Mouse (Mus musculus): Measurements from ENCODE around the gene Pde4dip.

Pde4dip gene

DNA sequence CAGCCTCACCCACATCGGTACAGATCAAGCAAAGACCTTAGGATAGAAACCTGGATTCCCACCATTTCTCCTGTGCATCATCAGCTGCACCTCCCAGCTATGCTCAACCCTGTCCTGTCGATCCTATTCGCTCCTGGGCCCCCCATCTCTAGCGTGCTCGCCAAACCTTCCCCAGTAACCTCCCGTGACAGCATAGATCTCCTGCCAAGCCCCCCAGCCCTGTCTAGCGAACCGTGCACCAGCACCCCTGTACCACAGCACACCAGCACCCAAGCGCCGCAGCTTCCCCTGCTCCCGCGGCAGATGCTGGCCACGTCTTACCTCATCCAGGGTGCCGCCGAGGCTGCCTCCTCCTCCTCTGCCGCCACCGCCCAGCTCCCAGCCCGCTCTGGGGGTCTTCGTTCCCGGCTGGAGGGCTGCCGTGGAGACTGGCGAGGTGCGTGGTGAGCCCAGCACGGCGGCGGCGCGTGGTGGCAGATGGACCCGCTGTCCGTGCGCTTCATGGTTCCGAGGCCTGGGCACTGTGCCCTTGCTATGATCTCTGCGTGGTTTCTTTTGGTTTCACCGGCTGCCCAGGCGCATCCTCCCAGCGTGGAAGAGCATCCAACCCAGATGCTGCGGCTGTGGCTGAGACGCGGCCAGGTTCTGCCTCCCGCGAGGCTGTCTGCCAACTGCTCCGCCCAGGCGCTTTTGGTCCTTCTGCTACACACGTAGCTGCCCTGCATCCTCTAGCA lies at the start of gene Pde4dip:
Gene Pde4dip, minus strand, starts transcription at position 540 of the 734 bp plus-strand sequence.
- no peak for DNase-seq (ENCODE audit: low read depth)

- DNase-seq (ENCODE audit: low read depth), result no peak
Measured at GRCm38 (mm10) chr3:97937945-97938266, 49.4 kb upstream of the Pde4dip start.

DNA sequence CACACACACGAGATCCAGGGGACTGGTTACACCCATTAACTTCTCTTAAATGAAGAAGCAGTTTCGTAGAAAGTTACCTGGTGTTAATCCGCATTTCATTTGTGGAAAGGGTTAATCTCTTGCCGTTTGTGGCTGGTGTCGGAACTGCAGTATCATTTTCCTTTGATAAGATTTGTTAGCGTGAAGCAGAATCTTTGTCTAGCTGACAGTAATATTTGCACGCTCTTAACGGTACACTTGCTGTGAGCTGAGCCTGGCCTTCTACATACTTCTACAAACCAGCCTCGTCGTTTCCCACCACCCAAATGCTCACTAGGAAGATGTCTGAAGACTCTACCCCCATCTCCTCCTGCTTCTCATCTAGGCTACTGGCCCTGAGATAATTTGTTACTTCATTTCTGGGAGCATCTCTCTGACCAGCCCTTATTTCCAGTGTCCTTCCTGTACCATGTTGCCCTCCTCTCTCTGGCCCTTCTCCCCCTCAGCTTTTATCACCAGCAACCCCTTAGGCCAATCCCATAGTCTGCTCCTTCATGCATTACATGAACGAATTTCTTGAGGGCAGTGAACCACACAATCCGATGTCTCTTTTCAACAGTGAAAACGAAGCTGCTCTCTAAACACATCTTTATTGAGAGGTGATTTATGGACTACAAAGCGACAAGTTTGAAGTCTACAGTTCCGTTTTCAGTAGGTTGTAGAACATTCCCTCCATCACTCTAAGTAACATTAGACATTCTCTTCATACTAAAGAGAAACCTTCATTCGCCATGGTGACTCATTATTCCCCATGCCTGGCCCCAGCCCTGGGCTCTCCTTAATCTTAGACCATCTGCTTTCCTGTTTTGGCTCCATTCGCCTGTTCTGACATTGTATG lies 48.8 kb upstream of the Pde4dip start:
- DNase-seq (ENCODE audit: low read depth), result peak; percentile 22

DNA sequence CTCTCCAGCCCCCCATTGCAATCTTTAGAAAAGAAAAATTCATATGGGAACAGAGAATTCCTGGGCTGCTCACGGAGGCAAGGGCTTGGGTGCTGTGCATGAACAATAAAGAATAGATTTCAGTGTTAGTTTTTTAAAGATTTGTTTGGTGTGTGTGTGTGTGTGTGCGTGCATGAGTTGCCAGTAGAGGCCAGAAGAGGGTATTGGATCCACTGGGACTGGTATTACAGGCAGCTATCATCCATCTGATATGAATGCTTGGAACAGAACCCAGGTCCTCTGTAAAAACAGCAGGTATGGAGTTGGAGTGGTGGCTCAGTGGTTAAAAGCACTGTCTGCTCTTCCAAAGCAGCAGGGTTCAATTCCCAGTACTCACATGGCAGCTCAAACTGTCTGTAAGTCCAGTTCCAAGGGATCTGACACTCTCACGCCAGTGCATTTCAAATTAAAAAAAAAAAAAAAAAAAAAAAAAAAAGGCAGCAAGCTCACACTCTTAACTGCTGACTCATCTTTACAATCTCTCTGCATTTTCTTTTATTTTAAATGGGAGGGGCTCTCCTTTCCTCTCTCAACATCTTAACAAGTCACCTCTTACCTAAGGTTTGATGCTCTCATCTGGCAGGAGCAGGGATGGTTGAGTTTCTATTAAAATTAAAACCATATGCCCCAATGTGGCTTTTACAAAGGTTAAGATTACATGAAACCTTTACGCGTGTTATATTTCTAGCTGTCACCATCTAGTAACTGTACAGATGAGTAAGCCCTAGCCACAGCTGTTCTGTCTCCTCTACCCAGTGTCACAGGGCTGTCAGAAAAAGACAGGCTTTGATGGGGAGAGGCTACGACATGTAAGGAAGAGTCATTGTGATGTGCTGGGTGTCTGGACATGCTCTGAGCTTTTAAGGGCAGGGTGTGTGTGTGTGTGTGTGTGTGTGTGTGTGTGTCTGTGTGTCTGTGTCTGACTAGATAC lies 46.1 kb upstream of the Pde4dip start:
- DNase-seq (ENCODE audit: low read depth), result peak; percentile 30

- peak; percentile 34 for DNase-seq (ENCODE audit: low read depth)
Measured at GRCm38 (mm10) chr3:97933811-97934210, 45.3 kb upstream of the Pde4dip start.

- no peak for DNase-seq (ENCODE audit: low read depth)
Measured at GRCm38 (mm10) chr3:97933251-97933650, 44.7 kb upstream of the Pde4dip start.

DNA sequence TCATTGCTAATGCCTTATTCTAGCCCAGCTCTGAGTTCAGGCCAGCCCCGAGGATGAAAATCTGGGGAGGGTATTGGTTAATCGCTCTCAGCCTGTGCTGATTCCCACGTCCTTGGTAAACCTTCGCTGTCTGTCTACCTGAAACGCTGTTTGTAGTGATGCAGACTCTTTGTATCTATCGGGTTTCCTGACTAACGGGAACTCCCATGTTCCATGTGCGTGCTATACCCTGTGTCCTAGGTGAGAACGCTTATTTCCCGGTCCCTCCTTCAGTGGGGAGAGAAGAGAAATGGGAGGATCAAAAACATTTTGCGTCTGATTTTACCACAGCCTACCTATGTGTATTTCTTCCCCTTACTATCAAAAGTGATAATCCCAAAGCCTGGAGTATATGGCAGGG lies 44.3 kb upstream of the Pde4dip start:
- DNase-seq (ENCODE audit: low read depth), result no peak

GRCm38 (mm10) chr3:97932131-97932530 lies 43.6 kb upstream of the Pde4dip start:
- peak; percentile 76 for DNase-seq (ENCODE audit: low read depth)

GRCm38 (mm10) chr3:97931310-97931885 lies 42.9 kb upstream of the Pde4dip start:
- peak; percentile 56 for DNase-seq (ENCODE audit: low read depth)

- DNase-seq (ENCODE audit: low read depth), result no peak
Measured at GRCm38 (mm10) chr3:97930787-97931158, 42.3 kb upstream of the Pde4dip start.

- peak; percentile 49 for DNase-seq (ENCODE audit: low read depth)
Measured at GRCm38 (mm10) chr3:97930141-97930786, 41.8 kb upstream of the Pde4dip start.

- DNase-seq (ENCODE audit: low read depth), result peak; percentile 91
Measured at GRCm38 (mm10) chr3:97928968-97929858, 40.7 kb upstream of the Pde4dip start.

GRCm38 (mm10) chr3:97927322-97927721 lies 38.8 kb upstream of the Pde4dip start:
- DNase-seq (ENCODE audit: low read depth), result no peak

GRCm38 (mm10) chr3:97925246-97925645 lies 36.7 kb upstream of the Pde4dip start:
- no peak for DNase-seq (ENCODE audit: low read depth)

DNA sequence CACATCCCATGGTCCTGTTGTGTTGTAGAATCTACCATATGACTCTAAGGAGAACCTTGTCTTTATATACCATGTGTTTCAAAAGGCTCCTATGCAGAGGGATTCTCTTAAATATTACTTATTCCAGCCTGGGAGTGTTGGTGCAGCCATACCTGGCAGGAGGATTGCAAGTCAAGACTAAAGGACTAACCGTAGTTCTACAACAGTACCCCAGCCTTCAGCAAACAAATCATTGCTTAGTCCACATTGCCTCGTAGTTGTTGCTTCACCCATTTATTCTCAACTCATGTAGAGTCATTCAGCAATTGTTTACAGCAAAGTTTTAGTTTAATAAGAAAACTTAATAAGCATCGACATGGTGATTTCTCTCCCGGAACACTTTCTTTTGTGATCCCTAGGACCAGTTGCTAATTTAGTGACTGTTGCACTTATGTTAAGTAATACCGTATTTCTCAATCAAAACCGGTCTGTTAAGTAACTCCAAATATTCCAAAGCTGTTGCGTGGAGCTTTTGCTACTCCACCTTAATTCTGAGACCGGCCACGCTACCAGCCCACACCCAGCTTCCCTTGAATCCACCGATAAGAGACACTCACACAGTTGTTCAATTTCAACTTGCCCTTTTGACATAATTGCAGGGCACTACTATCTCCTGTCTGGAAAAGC lies 30.5 kb upstream of the Pde4dip start:
- no peak for DNase-seq (ENCODE audit: low read depth)

DNA sequence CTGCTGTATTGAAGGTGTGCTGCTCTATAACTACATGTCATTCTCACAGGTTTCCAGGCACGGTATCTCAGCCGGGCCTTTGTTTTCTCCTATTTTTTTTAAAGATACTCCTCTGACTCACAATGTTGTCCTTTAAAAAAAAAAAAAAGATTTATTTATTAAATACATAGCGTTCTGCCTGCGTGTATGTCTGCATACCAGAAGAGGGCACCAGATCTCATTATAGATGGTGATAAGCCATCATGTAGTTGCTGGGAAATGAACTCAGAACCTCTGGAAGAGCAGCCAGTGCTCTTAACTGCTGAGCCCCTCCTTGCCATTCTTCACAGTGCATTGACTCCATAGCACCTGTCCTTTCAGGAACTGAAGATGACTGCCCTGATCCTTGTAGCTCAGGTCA lies 26.6 kb upstream of the Pde4dip start:
- peak; percentile 29 for DNase-seq (ENCODE audit: low read depth)

DNA sequence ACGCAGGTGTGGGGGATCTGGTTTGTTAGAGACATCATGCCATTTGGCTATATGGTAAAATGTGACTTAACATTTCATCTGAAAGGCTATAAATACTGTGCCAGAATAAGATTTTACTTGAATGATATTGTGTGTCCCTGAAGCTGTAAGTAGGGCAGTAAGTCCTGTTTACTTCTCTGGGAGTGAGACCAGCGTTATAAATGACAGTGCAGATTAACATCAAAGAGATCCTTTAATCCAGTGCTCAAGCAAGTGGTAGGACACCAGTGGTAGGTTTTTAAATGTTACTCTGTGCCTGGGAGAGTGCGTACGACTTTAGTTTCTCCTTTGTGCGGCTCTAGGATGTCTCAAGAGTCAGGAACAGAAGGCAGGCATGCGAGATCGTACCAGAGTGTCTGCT lies 22.6 kb upstream of the Pde4dip start:
- no peak for DNase-seq (ENCODE audit: low read depth)

DNA sequence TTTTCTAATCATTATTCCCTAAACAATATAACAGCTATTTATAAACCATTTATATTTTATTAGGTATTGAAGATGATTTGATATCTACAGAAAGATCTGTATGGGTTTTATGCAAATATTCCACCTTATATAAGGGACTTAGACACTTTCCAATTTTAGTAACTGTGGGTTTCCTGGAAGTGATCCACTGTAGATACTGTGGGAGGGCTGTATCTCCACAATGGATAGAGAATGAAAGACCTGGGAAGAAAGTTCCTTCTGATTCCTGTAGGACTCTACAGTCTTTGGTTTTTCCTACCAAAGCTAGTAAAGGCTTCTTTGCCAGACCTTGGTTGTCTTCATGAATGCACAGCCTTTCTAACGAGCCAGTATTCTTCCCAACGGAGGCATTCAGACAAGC lies 21.2 kb upstream of the Pde4dip start:
- no peak for DNase-seq (ENCODE audit: low read depth)

DNA sequence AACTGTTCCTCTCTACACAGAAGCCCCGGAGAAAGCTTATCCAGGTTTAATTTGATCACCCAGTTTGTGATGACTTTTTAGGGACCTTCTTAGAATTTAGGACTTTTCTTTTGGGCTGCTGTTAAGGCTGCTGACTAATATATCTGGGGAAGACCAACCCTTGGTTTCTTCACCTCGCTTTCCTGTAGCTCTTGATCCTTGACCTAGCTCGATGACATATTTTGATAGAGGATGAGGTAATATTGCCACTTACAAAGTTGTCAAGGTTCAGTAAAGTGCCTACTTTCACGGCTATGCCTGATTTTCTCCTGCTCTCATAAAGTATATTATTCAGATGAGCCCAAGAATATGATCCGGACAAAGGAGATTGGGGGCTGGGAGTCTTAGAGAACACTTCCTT lies 13.1 kb upstream of the Pde4dip start:
- no peak for DNase-seq (ENCODE audit: low read depth)
